Mouse (Mus musculus): ENCODE data around the gene Fcrl6.

Fcrl6 gene

GRCm38 (mm10) chr1:172602326-172602725 is at the start of gene Fcrl6:
Fcrl6 (minus strand) TSS chr1:172602551.
- DNase-seq: no peak

GRCm38 (mm10) chr1:172651288-172651987 is 49.1 kb upstream of the Fcrl6 start:
- DNase-seq: no peak

DNA sequence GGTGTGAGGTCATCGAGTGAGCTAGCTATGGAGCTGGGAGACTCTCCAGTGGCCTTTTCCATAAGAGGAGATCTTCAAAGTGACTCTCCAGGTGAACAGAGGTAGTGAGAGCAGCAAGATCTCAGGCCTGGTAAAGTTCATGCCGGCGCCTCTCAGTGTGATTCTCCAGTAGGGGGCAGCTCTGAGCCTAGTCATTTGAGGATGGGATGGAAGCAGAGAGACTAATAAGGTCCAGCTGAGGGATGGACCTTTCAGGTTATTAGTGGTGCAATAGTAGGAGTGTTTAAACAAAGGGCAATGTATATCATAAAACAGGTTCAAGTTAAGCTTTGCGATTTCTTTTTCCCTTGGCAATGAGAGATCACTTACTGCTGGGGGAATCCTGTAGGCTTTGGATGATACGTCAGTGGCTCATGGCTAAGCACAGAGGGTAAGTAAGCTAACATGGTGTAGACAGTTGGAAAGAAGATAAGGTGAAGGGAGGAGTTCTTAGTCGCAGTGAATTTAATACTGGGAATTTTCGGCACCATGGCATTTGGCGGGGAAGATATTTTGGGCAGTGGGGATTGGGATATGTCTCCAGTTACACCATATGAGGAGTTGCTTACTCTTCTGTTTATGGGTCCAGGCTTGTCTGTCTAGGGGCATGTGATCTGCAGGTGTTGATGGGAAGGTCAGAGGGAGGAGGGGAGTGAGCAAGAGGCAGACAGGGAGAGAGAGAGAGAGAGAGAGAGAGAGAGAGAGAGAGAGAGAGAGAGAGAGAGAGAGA is 48.4 kb upstream of the Fcrl6 start:
- no peak for DNase-seq

GRCm38 (mm10) chr1:172649396-172649795 is 47.0 kb upstream of the Fcrl6 start:
- no peak for DNase-seq

GRCm38 (mm10) chr1:172647236-172647635 is 44.9 kb upstream of the Fcrl6 start:
- DNase-seq: no peak

DNA sequence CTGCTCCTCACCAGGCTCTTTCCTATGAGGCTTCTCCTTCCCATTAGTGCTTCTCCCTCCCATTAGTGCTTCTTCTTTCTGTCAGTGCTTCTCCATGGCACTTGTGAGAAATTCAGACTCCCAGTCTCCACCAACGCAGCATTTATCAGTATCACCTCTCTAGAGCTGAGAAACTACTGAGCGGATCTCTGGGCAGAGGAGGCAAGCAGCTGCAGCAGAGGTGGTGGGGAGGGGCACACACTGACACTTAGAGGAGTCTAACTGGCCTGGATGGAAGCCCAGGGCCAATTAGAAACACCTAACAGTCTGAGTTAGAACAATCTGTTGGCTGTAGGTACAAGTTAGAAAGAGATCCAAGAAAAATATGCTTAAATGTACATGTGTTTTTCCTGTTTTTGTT is 36.4 kb upstream of the Fcrl6 start:
- no peak for DNase-seq

DNA sequence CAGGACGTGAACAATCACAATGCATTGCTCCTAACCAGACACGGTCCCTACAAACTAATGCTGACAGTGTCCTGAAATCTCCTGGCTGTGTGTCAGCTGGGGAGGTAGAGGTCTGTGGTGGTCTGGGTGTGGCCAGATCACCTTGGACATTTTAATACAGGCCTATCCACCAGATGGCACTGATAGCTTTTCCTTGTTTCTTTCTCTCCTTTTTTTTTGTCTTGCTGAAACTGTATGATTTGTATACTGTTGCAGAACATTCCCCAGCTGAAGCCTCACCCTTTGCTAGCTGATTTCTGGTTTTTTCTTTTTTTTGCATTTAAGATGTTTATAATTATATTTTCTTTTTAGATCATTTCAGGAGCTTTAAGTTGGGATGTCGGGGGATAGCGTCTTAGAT is 35.5 kb upstream of the Fcrl6 start:
- no peak for DNase-seq

DNA sequence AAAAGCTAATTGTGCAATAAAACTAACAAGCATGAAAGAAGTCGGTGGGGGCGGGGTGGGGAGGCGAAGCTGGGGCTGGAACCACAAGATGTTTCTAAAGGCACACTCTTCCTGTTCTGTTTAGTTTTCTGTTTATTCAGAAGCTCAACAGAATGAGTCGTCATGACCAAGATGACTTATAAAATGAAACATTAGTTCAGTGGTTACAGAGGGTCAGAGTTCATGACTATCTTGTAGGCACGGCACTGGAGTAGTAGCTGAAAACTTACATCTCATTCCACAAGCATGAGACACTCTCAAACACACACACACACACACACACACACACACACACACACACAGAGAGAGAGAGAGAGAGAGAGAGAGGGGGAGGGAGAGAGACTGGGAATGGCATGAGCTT is 33.9 kb upstream of the Fcrl6 start:
- no peak for DNase-seq

GRCm38 (mm10) chr1:172635258-172635657 is 32.9 kb upstream of the Fcrl6 start:
- DNase-seq: no peak

GRCm38 (mm10) chr1:172634136-172634535 is 31.8 kb upstream of the Fcrl6 start:
- DNase-seq: no peak

DNA sequence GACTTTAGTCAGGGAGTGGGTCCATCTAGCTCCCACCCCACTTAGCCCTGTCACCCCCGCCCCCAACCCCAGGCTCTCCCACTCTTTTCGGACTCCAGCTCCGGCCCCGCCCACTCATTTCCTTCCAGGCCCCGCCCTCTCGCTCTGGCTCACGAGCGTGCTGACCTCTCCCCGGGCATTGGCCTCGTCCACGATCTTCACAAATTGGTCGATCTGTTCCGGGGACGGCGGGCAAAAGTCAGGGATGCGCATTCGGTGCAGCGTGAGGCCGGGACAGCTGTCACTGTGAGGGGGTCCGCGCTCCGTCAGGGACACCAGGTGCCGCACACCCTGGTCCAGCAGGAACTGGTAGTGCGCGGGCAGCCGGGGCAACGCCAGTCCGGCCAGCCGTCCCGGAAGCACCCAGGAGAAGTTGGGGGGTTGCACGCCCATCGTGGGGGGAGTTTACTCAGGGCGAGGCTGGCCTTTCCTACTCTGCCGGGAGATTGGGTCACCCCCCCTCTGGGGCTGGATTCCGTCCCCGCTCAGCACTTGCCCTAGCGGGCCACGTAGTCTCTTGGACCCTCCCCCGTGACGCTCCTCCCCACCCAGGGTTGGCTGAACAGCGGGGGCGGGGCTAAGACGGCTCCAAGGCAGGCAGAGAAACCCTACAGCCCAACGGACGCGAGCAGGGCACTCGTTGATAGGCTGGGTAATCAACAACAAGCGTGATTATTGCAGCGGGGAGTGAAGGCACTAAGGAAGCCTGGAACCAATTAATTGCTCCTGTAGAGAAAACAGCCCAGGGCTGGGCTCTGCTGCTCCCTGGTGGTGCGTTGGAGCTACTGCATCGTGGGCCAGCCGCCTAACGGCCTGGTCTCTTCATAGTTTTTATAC is 30.3 kb upstream of the Fcrl6 start, which contains the start of gene Dusp23:
Gene Dusp23, minus strand, starts transcription at position 512 of the 876 bp plus-strand sequence.
- peak; percentile 93 for DNase-seq

GRCm38 (mm10) chr1:172631721-172632120 is 29.4 kb upstream of the Fcrl6 start:
- no peak for DNase-seq

- no peak for DNase-seq
Observed at GRCm38 (mm10) chr1:172629831-172630230, 27.5 kb upstream of the Fcrl6 start.

- no peak for DNase-seq
Observed at GRCm38 (mm10) chr1:172626306-172626705, 24.0 kb upstream of the Fcrl6 start.

DNA sequence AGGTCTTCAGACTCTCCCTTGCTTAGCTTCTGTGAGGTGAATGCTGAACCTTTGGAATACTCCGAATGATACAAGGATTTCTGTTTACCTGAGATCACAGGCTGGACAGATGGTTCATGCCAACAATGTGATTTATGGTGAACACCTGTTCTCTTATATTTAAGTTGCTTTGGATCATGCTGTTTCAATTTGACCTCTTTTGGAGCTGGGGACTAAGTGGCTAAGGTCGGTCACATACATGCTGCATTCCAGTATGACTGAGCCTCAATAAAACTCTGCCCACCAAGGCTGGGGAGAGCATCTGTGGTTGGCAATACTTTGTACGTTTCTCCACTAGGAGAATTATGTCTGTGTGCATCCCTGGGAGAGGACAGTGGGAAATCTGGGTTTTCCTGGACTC is 21.7 kb upstream of the Fcrl6 start:
- DNase-seq: no peak

- DNase-seq: no peak
Observed at GRCm38 (mm10) chr1:172623599-172623998, 21.2 kb upstream of the Fcrl6 start.

- peak; percentile 60 for DNase-seq
Observed at GRCm38 (mm10) chr1:172619235-172619634, 16.9 kb upstream of the Fcrl6 start.

- no peak for DNase-seq
Observed at GRCm38 (mm10) chr1:172618141-172618540, 15.8 kb upstream of the Fcrl6 start.

GRCm38 (mm10) chr1:172617365-172618076 is 15.2 kb upstream of the Fcrl6 start:
- DNase-seq: no peak

DNA sequence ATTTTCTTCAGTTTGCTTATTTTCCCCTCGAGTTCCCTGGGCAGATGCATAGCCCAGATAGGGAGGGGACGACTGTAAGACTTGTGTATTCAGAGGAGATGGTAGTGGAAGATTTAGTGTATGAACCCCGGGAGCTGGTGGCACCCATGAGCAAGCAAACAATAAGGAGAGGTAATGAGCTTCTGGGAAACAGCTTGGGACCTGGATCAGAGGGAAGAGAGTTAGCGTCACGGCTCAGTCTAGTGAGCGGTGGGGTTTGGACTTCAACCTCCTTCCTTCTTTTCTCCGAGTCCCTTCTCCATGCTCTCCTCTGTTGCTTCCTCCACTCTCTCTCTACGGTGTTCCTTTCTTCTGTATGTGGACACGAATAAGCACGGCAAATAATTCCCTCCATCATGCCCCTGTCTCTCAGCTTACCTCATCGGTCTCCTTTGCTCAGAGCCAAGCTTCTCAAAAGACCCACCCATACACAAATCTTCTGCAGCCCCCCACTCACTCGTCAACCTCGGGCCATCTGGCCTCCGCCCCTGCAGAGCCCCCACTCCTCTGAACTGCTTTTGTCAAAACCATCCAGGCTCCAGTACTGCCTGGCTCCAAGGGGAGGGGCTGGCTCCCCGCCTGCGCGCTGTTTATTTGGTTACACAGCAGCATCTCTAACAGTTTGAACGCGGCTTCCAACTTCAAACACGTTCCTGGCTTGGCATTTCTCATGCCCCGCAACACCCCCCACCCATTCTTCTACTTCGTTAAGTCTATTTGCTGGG is 14.4 kb upstream of the Fcrl6 start:
- DNase-seq: no peak

DNA sequence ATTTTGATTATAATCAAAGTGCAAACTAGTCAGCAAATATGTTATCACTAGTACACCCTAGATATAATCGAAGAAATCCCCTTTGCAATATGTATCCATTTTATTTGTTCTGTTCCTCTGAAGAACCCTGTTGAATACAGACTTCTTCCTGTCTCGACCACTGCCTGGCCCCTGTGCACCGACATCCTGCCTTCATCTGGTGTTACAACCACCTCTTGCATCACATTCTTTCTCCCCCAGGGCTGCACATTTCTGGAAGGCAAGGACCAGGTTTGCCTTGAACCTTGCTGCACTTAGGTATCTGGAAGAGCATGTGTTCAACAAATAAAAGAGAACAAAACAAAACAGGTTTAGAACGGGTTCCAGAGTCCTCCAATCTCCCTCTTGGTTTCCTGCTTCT is 13.1 kb upstream of the Fcrl6 start:
- no peak for DNase-seq

- no peak for DNase-seq
Observed at GRCm38 (mm10) chr1:172614654-172615053, 12.3 kb upstream of the Fcrl6 start.

All from thymus, postnatal 25 days (tissue).